Mouse (Mus musculus) heart, adult 2 months (tissue): ENCODE data around the gene 1700020N15Rik.
"Not testable (repeated sequence)": the region's sequence is repeated elsewhere in the genome, so short reads cannot be mapped to it uniquely, and the experiment has no call there.

Source experiments
- CTCF ChIP-seq: fragments of 200-600 bp; IDR thresholded peaks from 2 replicates; pipeline ENCODE4 v1.8.1; 2022; ENCODE audit warnings: antibody characterized with exemption, mild to moderate bottlenecking, moderate library complexity
- POLR2A ChIP-seq: fragments of 200-500 bp; IDR thresholded peaks from 2 replicates; pipeline ENCODE4 v1.6.1; 2011; ENCODE audit warnings: mild to moderate bottlenecking, low read depth, low read length, control low read depth; ENCODE audit not compliant: insufficient read depth

- TF ChIP-seq CTCF, POLR2A: not testable (repeated sequence)
Measured at GRCm38 (mm10) chrX:69945000-69945399, at the start of gene 1700020N15Rik.
